Mouse (Mus musculus) embryonic fibroblast, embryonic 13.5 days (primary cell): ENCODE data around the gene Parp16.

Experiments
- CTCF ChIP-seq: IDR thresholded peaks from 2 replicates; pipeline ENCODE4 v1.5.1; 2011; ENCODE audit warnings: mild to moderate bottlenecking, control low read depth, low read length, moderate library complexity, borderline replicate concordance; ENCODE audit not compliant: insufficient read depth
- POLR2A ChIP-seq: IDR thresholded peaks from 2 replicates; pipeline ENCODE4 v1.6.1; 2011; ENCODE audit warnings: low read depth, mild to moderate bottlenecking, control low read depth, low read length, moderate library complexity

DNA sequence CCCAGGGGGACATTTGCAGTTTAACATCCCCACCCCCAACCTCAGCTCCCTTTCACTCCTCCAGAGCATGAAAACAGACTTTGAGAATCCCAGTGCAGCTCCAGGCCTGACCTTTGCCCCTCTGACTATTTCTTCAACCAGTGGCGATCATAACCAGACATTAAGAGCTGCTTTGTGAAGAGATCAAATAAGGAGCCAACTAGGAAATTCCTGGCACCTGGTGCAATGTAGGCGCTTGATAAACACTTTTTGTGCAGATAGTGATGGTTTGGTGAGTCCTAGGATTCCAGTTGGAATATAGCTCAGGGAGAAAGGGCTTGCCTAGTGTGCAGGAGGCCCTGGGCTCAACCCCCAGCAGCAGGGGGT is 3.8 kb upstream of the Parp16 start:
- TF ChIP-seq CTCF (no peak), POLR2A (no peak)
